Mouse (Mus musculus) brain, embryonic 14.5 days (tissue): ENCODE measurements around the gene Mtmr10. TPM values are rescaled to one million over a fixed set of nuclear protein-coding genes. Genes with fewer than 3 reads are reported as not detected.
A peak's percentile ranks its signal among the peaks of the same experiment; 100 is the strongest.

Experiments
- DNase-seq: peaks from one replicate; pipeline ENCODE4 v3.0.0-alpha.2; 2011; ENCODE audit warnings: low read depth
- CTCF ChIP-seq: fragments of 200-500 bp; IDR thresholded peaks from 2 replicates; pipeline ENCODE4 v1.5.1; 2012; ENCODE audit warnings: inconsistent platforms, mild to moderate bottlenecking, moderate library complexity, borderline replicate concordance; ENCODE audit not compliant: insufficient read depth, insufficient read length; ENCODE audit errors: extremely low read depth
- POLR2A ChIP-seq: fragments of 200-500 bp; IDR thresholded peaks from 2 replicates; pipeline ENCODE4 v1.6.1; 2012; ENCODE audit warnings: mild to moderate bottlenecking, inconsistent platforms, borderline replicate concordance; ENCODE audit not compliant: poor library complexity, insufficient read depth, insufficient read length, severe bottlenecking; ENCODE audit errors: extremely low read depth
- polyA plus RNA-seq: library from polyadenylated mRNA; depleted of rRNA; stranded (reverse); fragments of >200 nt; gene quantifications from 2 replicates; pipeline ENCODE4 v1.2.3, GENCODE M21; 2012

The Mtmr10 gene
- polyA plus RNA-seq, 1 experiment, result 10.0 TPM

- DNase-seq, result no peak
- no peak for TF ChIP-seq POLR2A
- TF ChIP-seq CTCF, result no peak
Observed at GRCm38 (mm10) chr7:64253736-64254135, 33.7 kb upstream of the Mtmr10 start.

GRCm38 (mm10) chr7:64265502-64266279 lies 21.8 kb upstream of the Mtmr10 start:
- no peak for TF ChIP-seq CTCF
- no peak for TF ChIP-seq POLR2A
- DNase-seq, result no peak

GRCm38 (mm10) chr7:64266587-64266986 lies 20.9 kb upstream of the Mtmr10 start:
- no peak for TF ChIP-seq CTCF
- no peak for TF ChIP-seq POLR2A
- DNase-seq, result no peak

GRCm38 (mm10) chr7:64271926-64272325 lies 15.5 kb upstream of the Mtmr10 start:
- DNase-seq, result peak; percentile 93
- TF ChIP-seq CTCF, result no peak
- no peak for TF ChIP-seq POLR2A

- DNase-seq, result peak; percentile 51
Observed at GRCm38 (mm10) chr7:64275518-64275917, 11.9 kb upstream of the Mtmr10 start.

GRCm38 (mm10) chr7:64276921-64277320 lies 10.5 kb upstream of the Mtmr10 start:
- no peak for DNase-seq
- TF ChIP-seq POLR2A, result no peak
- no peak for TF ChIP-seq CTCF

More at GRCm38 (mm10) chr7:64275518-64275917, 11.9 kb upstream of the Mtmr10 start:
- TF ChIP-seq POLR2A, result no peak
- TF ChIP-seq CTCF, result no peak

- no peak for DNase-seq
- no peak for TF ChIP-seq CTCF
- TF ChIP-seq POLR2A, result no peak
Observed at GRCm38 (mm10) chr7:64278526-64278925, 8.9 kb upstream of the Mtmr10 start.

DNA sequence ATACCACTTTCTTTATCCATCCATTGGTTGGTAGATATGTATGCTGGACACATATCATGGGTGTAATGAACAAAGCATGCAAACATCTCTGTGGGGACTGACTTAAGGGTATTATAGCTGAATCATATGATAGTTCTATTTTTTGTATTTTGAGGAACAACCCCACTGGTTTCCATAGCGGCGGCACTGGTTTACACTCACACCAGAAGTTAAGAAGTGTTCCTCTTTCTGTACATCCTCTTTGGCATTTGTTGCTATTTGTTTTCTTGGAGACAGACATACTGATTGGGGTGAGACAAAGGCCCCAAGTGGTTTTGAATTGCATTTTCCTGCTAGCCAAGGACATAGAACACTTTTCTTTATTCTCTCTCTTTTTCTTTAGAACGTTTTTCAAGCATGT lies 7.9 kb upstream of the Mtmr10 start:
- no peak for DNase-seq
- TF ChIP-seq POLR2A (no peak), CTCF (no peak)

- no peak for DNase-seq
- no peak for TF ChIP-seq CTCF
- no peak for TF ChIP-seq POLR2A
Observed at GRCm38 (mm10) chr7:64286566-64286965, 887 bp upstream of the Mtmr10 start.

DNA sequence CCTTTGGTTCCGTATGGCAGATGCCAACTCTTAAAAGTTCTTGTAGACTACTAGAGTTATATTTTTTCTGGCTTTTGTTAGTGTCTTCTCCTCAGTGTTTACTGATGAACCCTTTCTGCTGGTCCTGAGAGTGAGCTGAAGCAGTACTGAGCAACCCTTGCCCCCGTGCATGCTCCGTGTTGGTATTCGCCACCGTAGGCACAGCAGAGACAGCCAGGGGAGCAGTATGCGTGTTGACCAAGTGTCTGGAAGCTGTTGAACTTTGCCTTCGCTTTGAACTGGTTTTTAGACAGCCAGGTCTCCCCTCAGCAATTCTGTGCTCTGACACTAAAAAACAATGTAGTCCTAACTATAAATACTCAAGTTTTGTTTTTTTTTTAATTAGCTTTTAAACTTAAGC lies 2.0 kb downstream of the Mtmr10 start:
- no peak for TF ChIP-seq CTCF
- TF ChIP-seq POLR2A, result no peak
- DNase-seq, result no peak

DNA sequence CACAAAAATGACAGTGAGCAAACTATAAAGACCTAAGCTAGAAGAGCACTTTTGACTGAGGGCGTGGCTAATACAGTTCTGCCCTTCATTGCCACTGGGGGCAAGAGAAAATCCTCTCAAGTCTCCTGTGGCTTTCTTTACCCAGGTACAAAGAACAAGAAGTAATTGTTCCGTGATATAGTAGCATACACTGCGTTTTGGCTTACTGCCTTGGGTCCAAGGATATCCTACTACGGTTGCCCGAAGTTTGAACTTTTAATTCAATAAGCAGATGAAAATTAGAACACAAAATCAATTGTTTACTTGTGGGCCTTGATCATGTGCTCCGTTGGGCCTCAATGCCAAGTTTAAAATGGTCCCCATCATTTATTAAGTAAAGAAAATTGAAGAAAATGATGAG lies 3.0 kb downstream of the Mtmr10 start:
- no peak for TF ChIP-seq CTCF
- no peak for TF ChIP-seq POLR2A
- DNase-seq, result no peak

DNA sequence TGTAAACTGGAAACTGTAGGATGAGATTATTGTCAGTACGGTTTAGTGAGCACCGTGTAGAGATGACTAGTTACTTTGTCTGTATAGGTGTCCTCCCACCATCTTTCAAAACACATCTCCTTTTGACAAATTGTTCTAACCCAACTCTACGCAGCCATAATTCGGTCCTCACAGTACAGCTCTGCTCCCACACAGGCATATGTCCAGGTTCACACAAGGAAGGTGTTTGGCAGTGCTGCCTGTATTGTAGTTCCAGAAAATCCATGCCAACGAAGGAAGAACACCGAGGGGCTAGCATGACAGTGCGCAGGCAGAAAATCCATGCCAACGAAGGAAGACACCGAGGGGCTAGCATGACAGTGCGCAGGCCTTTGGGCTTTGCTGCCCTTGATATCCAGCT lies 4.3 kb downstream of the Mtmr10 start:
- DNase-seq, result no peak
- no peak for TF ChIP-seq CTCF
- no peak for TF ChIP-seq POLR2A

DNA sequence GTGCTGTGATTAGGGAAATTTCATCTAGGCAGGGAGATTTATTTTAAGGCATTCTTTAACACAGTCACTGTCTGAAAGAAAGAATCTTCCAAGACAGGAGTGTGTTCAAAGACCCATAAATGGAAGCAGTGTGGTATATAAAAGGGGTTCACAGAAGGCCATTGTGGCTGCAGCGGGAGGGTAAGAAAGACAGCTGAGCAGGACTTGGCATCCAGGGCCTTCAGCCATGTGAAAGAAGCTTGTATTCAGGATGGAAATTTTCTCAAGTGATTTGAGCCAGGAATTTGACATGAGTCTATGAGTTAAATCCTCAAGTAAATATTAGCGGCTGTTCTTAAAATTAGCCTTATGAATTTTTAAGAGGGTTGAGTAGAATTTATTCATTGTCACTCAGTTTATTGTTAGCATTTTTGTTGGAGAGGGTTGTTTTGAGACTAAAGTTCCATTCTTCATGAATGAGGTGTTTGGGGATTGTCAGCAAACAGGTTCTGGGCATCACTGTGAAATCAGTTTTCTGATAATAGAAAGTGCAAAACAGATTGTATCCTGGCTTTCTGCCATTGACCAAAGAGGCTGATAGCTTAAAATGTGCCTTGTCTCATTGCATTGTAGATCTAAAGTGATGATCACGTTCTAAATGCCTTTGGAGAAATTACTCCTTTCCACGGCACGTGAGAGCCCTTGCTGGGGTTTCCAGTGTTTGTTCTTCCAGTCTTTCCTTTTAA lies 9.0 kb downstream of the Mtmr10 start:
- TF ChIP-seq CTCF, result no peak
- TF ChIP-seq POLR2A, result no peak
- DNase-seq, result peak; percentile 68
